Mouse (Mus musculus) kidney, postnatal 0 days (tissue): ENCODE results near the gene Krtap24-1. TPM values are rescaled to one million over a fixed set of nuclear protein-coding genes. Genes with fewer than 3 reads are reported as not detected.
A peak's percentile ranks its signal among the peaks of the same experiment; 100 is the strongest.

Experiments used
- ATAC-seq: fragments of 200-750 bp; cut with Nextera tagmentation; replicated peaks from 2 replicates; pipeline ENCODE4 v1.8.0; 2017; ENCODE audit warnings: low read depth, moderate number of reproducible peaks, moderate TSS enrichment, moderate library complexity; ENCODE audit not compliant: low FRiP score
- DNase-seq: peaks from one replicate; pipeline ENCODE4 v3.0.0-alpha.2; 2016; ENCODE audit warnings: low spot score
- H3K27ac ChIP-seq: fragments of 300-500 bp; sonication (generic); 2 replicates; pipeline ENCODE4 v1.5.1; 2014; ENCODE audit warnings: mild to moderate bottlenecking
- H3K27me3 ChIP-seq: fragments of 300-500 bp; sonication (generic); 2 replicates; pipeline ENCODE4 v1.6.1; 2014; ENCODE audit warnings: low read length, mixed read lengths; ENCODE audit not compliant: insufficient read depth
- H3K36me3 ChIP-seq: fragments of 300-500 bp; sonication (generic); 2 replicates; pipeline ENCODE4 v1.6.1; 2014; ENCODE audit warnings: low read length, mixed read lengths; ENCODE audit not compliant: insufficient read depth
- H3K4me1 ChIP-seq: fragments of 300-500 bp; sonication (generic); replicated peaks from 2 replicates; pipeline ENCODE4 v1.6.1; 2014; ENCODE audit warnings: antibody characterized with exemption, low read length, mixed read lengths; ENCODE audit not compliant: insufficient read depth
- H3K4me2 ChIP-seq: fragments of 300-500 bp; sonication (generic); 2 replicates; pipeline ENCODE4 v1.6.1; 2014; ENCODE audit warnings: mild to moderate bottlenecking, low read length, moderate library complexity, mixed read lengths
- H3K4me3 ChIP-seq: fragments of 300-500 bp; sonication (generic); replicated peaks from 2 replicates; pipeline ENCODE4 v1.5.1; 2014; ENCODE audit warnings: low read depth, low read length
- H3K9ac ChIP-seq: fragments of 300-500 bp; sonication (generic); 2 replicates; pipeline ENCODE4 v1.6.1; 2014; ENCODE audit warnings: low read depth, low read length
- H3K9me3 ChIP-seq: fragments of 300-500 bp; sonication (generic); replicated peaks from 2 replicates; pipeline ENCODE4 v1.6.1; 2016; ENCODE audit warnings: low read length, inconsistent platforms, mixed read lengths
- CTCF ChIP-seq: IDR thresholded peaks from 2 replicates; pipeline ENCODE4 v1.5.1; 2016; ENCODE audit warnings: antibody characterized with exemption, low read depth, mild to moderate bottlenecking, moderate library complexity
- WGBS: fragments of 180-500 bp; shearing (Covaris S2); extraction: QIAGEN DNeasy Blood & Tissue Kit; methylation state at CpG from one replicate; pipeline ENCODE4 v1.1.7; 2014; 5-methylcytosine and 5-hydroxymethylcytosine counted together
- polyA plus RNA-seq: library from polyadenylated mRNA; unstranded; fragments of >200 nt; fragmentation: Nextera tagmentation; extraction: Ambion mirVana; gene quantifications from 2 replicates; pipeline ENCODE4 v1.2.1, GENCODE M21; 2015

The Krtap24-1 gene
- polyA plus RNA-seq, 1 experiment from 2014 or later: not detected

GRCm38 (mm10) chr16:88640053-88640452 lies 28.0 kb upstream of the Krtap24-1 start:
- Histone ChIP-seq H3K27me3 (no peaks in the 10 kb centered on the region), H3K4me2 (no peak overlapping the region), H3K4me1 (no peaks in the 10 kb centered on the region), H3K27ac (no peak overlapping the region), H3K4me3 (no peak overlapping the region), H3K9me3 (no peaks in the 10 kb centered on the region), H3K9ac (no peak overlapping the region), H3K36me3 (no peaks in the 10 kb centered on the region)
- 86% methylated on average over 3 of the region's 3 CpGs for WGBS
- no peak for TF ChIP-seq CTCF
- ATAC-seq: no peak
- no peak for DNase-seq

- Histone ChIP-seq H3K4me2 (no peak overlapping the region), H3K4me1 (no peaks in the 10 kb centered on the region), H3K9ac (no peak overlapping the region), H3K9me3 (no peaks in the 10 kb centered on the region), H3K36me3 (no peaks in the 10 kb centered on the region), H3K4me3 (no peak overlapping the region), H3K27me3 (no peaks in the 10 kb centered on the region), H3K27ac (no peak overlapping the region)
- no peak for DNase-seq
- no peak for ATAC-seq
- 30% methylated on average over 4 of the region's 4 CpGs for WGBS
- TF ChIP-seq CTCF: no peak
Observed at GRCm38 (mm10) chr16:88635142-88635541, 23.1 kb upstream of the Krtap24-1 start.

- Histone ChIP-seq H3K4me1 (no peaks in the 10 kb centered on the region), H3K27me3 (no peaks in the 10 kb centered on the region), H3K27ac (no peak overlapping the region), H3K9ac (no peak overlapping the region), H3K36me3 (no peaks in the 10 kb centered on the region), H3K4me2 (no peak overlapping the region), H3K4me3 (no peak overlapping the region), H3K9me3 (no peaks in the 10 kb centered on the region)
- ATAC-seq (peak; percentile 95), DNase-seq (peak; percentile 44)
- peak; percentile 56 for TF ChIP-seq CTCF
- 34% methylated on average over 4 of the region's 4 CpGs for WGBS
Observed at GRCm38 (mm10) chr16:88631474-88631873, 19.4 kb upstream of the Krtap24-1 start.

GRCm38 (mm10) chr16:88627566-88627965 lies 15.5 kb upstream of the Krtap24-1 start, which contains the start of gene 2310079G19Rik:
Gene 2310079G19Rik (minus strand): TSS chr16:88627666.
- Histone ChIP-seq H3K27ac (no peak within 1 kb of the TSS), H3K9me3 (no peaks in the 10 kb centered on the region), H3K36me3 (no peaks in the 10 kb centered on the region), H3K4me3 (no peak within 1 kb of the TSS), H3K4me1 (no peaks in the 10 kb centered on the region), H3K4me2 (no peak within 1 kb of the TSS), H3K27me3 (no peaks in the 10 kb centered on the region), H3K9ac (no peak within 1 kb of the TSS)
- 96% methylated on average over 4 of the region's 4 CpGs for WGBS
- TF ChIP-seq CTCF: no peak
- DNase-seq: no peak
- ATAC-seq: no peak

- TF ChIP-seq CTCF: no peak
- Histone ChIP-seq H3K4me2 (no peak overlapping the region), H3K27me3 (no peaks in the 10 kb centered on the region), H3K4me3 (no peak overlapping the region), H3K9ac (no peak overlapping the region), H3K9me3 (no peaks in the 10 kb centered on the region), H3K36me3 (no peaks in the 10 kb centered on the region), H3K27ac (no peak overlapping the region), H3K4me1 (no peaks in the 10 kb centered on the region)
- 82% methylated on average over 4 of the region's 4 CpGs for WGBS
- DNase-seq: no peak
- no peak for ATAC-seq
Observed at GRCm38 (mm10) chr16:88612712-88613111, 633 bp upstream of the Krtap24-1 start.

- Histone ChIP-seq H3K36me3 (no peaks in the 10 kb centered on the region), H3K27me3 (no peaks in the 10 kb centered on the region), H3K4me2 (no peak overlapping the region), H3K4me3 (no peak overlapping the region), H3K9me3 (no peaks in the 10 kb centered on the region), H3K9ac (no peak overlapping the region), H3K27ac (no peak overlapping the region), H3K4me1 (no peaks in the 10 kb centered on the region)
- DNase-seq (no peak), ATAC-seq (no peak)
- 84% methylated on average over 6 of the region's 6 CpGs for WGBS
- TF ChIP-seq CTCF: no peak
Observed at GRCm38 (mm10) chr16:88604570-88604969, 7.5 kb downstream of the Krtap24-1 start.

GRCm38 (mm10) chr16:88602464-88602863 lies 9.6 kb downstream of the Krtap24-1 start:
- Histone ChIP-seq H3K27ac (no peak overlapping the region), H3K36me3 (no peaks in the 10 kb centered on the region), H3K4me2 (no peak overlapping the region), H3K27me3 (no peaks in the 10 kb centered on the region), H3K4me3 (no peak overlapping the region), H3K4me1 (no peaks in the 10 kb centered on the region), H3K9ac (no peak overlapping the region), H3K9me3 (no peaks in the 10 kb centered on the region)
- TF ChIP-seq CTCF: no peak
- DNase-seq (no peak), ATAC-seq (no peak)
- 86% methylated on average over 1 of the region's 1 CpGs for WGBS
